Mouse (Mus musculus) heart, embryonic 11.5 days (tissue): ENCODE data around the gene 4931429L15Rik. TPM values are rescaled to one million over a fixed set of nuclear protein-coding genes. Genes with fewer than 3 reads are reported as not detected.
"Not testable (repeated sequence)": the region's sequence is repeated elsewhere in the genome, so short reads cannot be mapped to it uniquely, and the experiment has no call there.

Experiments used
- ATAC-seq: fragments of 200-750 bp; cut with Nextera tagmentation; replicated peaks from 2 replicates; pipeline ENCODE4 v1.8.0; 2017; ENCODE audit warnings: moderate library complexity; ENCODE audit not compliant: insufficient number of reproducible peaks, low FRiP score, low TSS enrichment
- H3K27ac ChIP-seq: fragments of 300-500 bp; sonication (generic); 2 replicates; pipeline ENCODE4 v1.5.1; 2014; ENCODE audit warnings: mild to moderate bottlenecking, low read depth, low read length
- H3K27me3 ChIP-seq: fragments of 300-500 bp; sonication (generic); 2 replicates; pipeline ENCODE4 v1.6.1; 2014; ENCODE audit warnings: mild to moderate bottlenecking, low read length, mixed read lengths; ENCODE audit not compliant: control insufficient read depth, insufficient read depth
- H3K36me3 ChIP-seq: fragments of 300-500 bp; sonication (generic); 2 replicates; pipeline ENCODE4 v1.6.1; 2014; ENCODE audit warnings: mild to moderate bottlenecking, low read length, moderate library complexity, mixed read lengths; ENCODE audit not compliant: control insufficient read depth, insufficient read depth
- H3K4me1 ChIP-seq: fragments of 300-500 bp; sonication (generic); 2 replicates; pipeline ENCODE4 v1.6.1; 2014; ENCODE audit warnings: low read length; ENCODE audit not compliant: control insufficient read depth, insufficient read depth
- H3K4me2 ChIP-seq: fragments of 300-500 bp; sonication (generic); 2 replicates; pipeline ENCODE4 v1.6.1; 2014; ENCODE audit warnings: mild to moderate bottlenecking, moderate library complexity
- H3K4me3 ChIP-seq: fragments of 300-500 bp; sonication (generic); 2 replicates; pipeline ENCODE4 v1.5.1; 2014; ENCODE audit warnings: low read depth, low read length
- H3K9ac ChIP-seq: fragments of 300-500 bp; sonication (generic); 2 replicates; pipeline ENCODE4 v1.6.1; 2014; ENCODE audit warnings: mild to moderate bottlenecking, low read depth, low read length, moderate library complexity
- H3K9me3 ChIP-seq: fragments of 300-500 bp; sonication (generic); replicated peaks from 2 replicates; pipeline ENCODE4 v1.6.1; 2016; ENCODE audit warnings: low read length; ENCODE audit not compliant: control insufficient read depth
- WGBS: fragments of 180-500 bp; shearing (Covaris S2); extraction: QIAGEN DNeasy Blood & Tissue Kit; methylation state at CpG from one replicate; pipeline ENCODE4 v1.1.7; 2014; ENCODE audit not compliant: insufficient replicate concordance; 5-methylcytosine and 5-hydroxymethylcytosine counted together
- polyA plus RNA-seq: library from polyadenylated mRNA; unstranded; fragments of >200 nt; fragmentation: Nextera tagmentation; extraction: Ambion mirVana; gene quantifications from 2 replicates; pipeline ENCODE4 v1.2.1, GENCODE M21; 2014

Gene 4931429L15Rik
- polyA plus RNA-seq, result not detected in 2 replicates

- not testable (repeated sequence) for H3K36me3 ChIP-seq, ATAC-seq, H3K4me1 ChIP-seq, H3K4me2 ChIP-seq, H3K27ac ChIP-seq, H3K4me3 ChIP-seq, H3K9me3 ChIP-seq, H3K9ac ChIP-seq
- 78% methylated on average over 6 of the region's 6 CpGs for WGBS
- H3K27me3 ChIP-seq, result peaks cover 10% of the 10 kb centered on the region; the same call in 1 of the 2 replicates
Measured at GRCm38 (mm10) chr9:46319886-46320285, at the start of gene 4931429L15Rik. Gene 4931429L15Rik, minus strand, starts transcription at chr9:46319986.

- no peak overlapping the region for H3K4me3 ChIP-seq
- H3K27me3 ChIP-seq, result no peaks in the 10 kb centered on the region; the same call in 1 of the 2 replicates
- H3K9me3 ChIP-seq, result no peaks in the 10 kb centered on the region
- H3K27ac ChIP-seq, result no peak overlapping the region
- no peaks in the 10 kb centered on the region for H3K36me3 ChIP-seq
- H3K4me2 ChIP-seq, result no peak overlapping the region
- no peak overlapping the region for H3K9ac ChIP-seq
- H3K4me1 ChIP-seq, result no peaks in the 10 kb centered on the region
- no peak for ATAC-seq
- WGBS, result 45% methylated on average over 2 of the region's 2 CpGs
Measured at GRCm38 (mm10) chr9:46362459-46362858, 42.7 kb upstream of the 4931429L15Rik start.

GRCm38 (mm10) chr9:46361461-46362111 is 41.8 kb upstream of the 4931429L15Rik start:
- WGBS, result 74% methylated on average over 11 of the region's 11 CpGs
- Histone ChIP-seq H3K9ac (no peak overlapping the region), H3K4me3 (no peak overlapping the region), H3K27me3 (no peaks in the 10 kb centered on the region; the same call in 1 of the 2 replicates), H3K4me1 (no peaks in the 10 kb centered on the region), H3K27ac (no peak overlapping the region), H3K36me3 (no peaks in the 10 kb centered on the region), H3K9me3 (no peaks in the 10 kb centered on the region), H3K4me2 (no peak overlapping the region)
- no peak for ATAC-seq

- no peak overlapping the region for H3K9ac ChIP-seq
- H3K4me3 ChIP-seq, result no peak overlapping the region
- no peak overlapping the region for H3K27ac ChIP-seq
- no peak overlapping the region for H3K4me2 ChIP-seq
- WGBS, result 0% methylated on average over 3 of the region's 3 CpGs
- no peaks in the 10 kb centered on the region for H3K9me3 ChIP-seq
- peaks cover 26% of the 10 kb centered on the region for H3K27me3 ChIP-seq
- no peaks in the 10 kb centered on the region for H3K36me3 ChIP-seq
- H3K4me1 ChIP-seq, result no peaks in the 10 kb centered on the region
- no peak; the same call in 1 of the 2 replicates for ATAC-seq
Measured at GRCm38 (mm10) chr9:46353992-46354391, 34.2 kb upstream of the 4931429L15Rik start.

- Histone ChIP-seq H3K4me2 (no peak overlapping the region), H3K4me3 (no peak overlapping the region), H3K36me3 (no peaks in the 10 kb centered on the region), H3K9me3 (no peaks in the 10 kb centered on the region), H3K4me1 (no peaks in the 10 kb centered on the region), H3K27ac (no peak overlapping the region), H3K27me3 (peaks cover 26% of the 10 kb centered on the region), H3K9ac (no peak overlapping the region)
- WGBS, result 21% methylated on average over 5 of the region's 5 CpGs
- no peak for ATAC-seq
Measured at GRCm38 (mm10) chr9:46353330-46353724, 33.5 kb upstream of the 4931429L15Rik start.

GRCm38 (mm10) chr9:46352651-46353329 is 33.0 kb upstream of the 4931429L15Rik start:
- H3K27me3 ChIP-seq, result peaks cover 26% of the 10 kb centered on the region
- no peaks in the 10 kb centered on the region for H3K9me3 ChIP-seq
- no peak overlapping the region for H3K27ac ChIP-seq
- H3K9ac ChIP-seq, result no peak overlapping the region
- ATAC-seq, result peak; percentile 69; the same call in 1 of the 2 replicates
- H3K36me3 ChIP-seq, result no peaks in the 10 kb centered on the region
- H3K4me1 ChIP-seq, result no peaks in the 10 kb centered on the region
- WGBS, result 38% methylated on average over 12 of the region's 12 CpGs
- no peak overlapping the region for H3K4me3 ChIP-seq
- no peak overlapping the region for H3K4me2 ChIP-seq

GRCm38 (mm10) chr9:46350451-46350981 is 30.7 kb upstream of the 4931429L15Rik start:
- no peaks in the 10 kb centered on the region for H3K36me3 ChIP-seq
- no peak for ATAC-seq
- no peaks in the 10 kb centered on the region for H3K4me1 ChIP-seq
- H3K4me3 ChIP-seq, result no peak overlapping the region
- no peak overlapping the region for H3K27ac ChIP-seq
- H3K27me3 ChIP-seq, result peaks cover 26% of the 10 kb centered on the region
- H3K9ac ChIP-seq, result no peak overlapping the region
- H3K9me3 ChIP-seq, result no peaks in the 10 kb centered on the region
- no peak overlapping the region for H3K4me2 ChIP-seq
- 24% methylated on average over 9 of the region's 9 CpGs for WGBS

- Histone ChIP-seq H3K27ac (no peak overlapping the region), H3K36me3 (no peaks in the 10 kb centered on the region), H3K4me1 (no peaks in the 10 kb centered on the region), H3K9me3 (no peaks in the 10 kb centered on the region), H3K9ac (no peak overlapping the region), H3K27me3 (peaks cover 7% of the 10 kb centered on the region; the same call in 1 of the 2 replicates), H3K4me2 (no peak overlapping the region), H3K4me3 (no peak overlapping the region)
- no peak for ATAC-seq
- 54% methylated on average over 4 of the region's 4 CpGs for WGBS
Measured at GRCm38 (mm10) chr9:46345887-46346665, 26.3 kb upstream of the 4931429L15Rik start.
